Mouse (Mus musculus): ENCODE data around the gene Calr. TPM values are rescaled to one million over a fixed set of nuclear protein-coding genes. Genes with fewer than 3 reads are reported as not detected.
A peak's percentile ranks its signal among the peaks of the same experiment; 100 is the strongest.

Calr gene
- polyA plus RNA-seq, 1 experiment from 2014 or later: 473 TPM

Small RNAs within 50 kb of the gene (microRNA-seq; reads per million reads assigned to microRNA genes)
- 4.2 reads per million, percentile 15 among the genes with 10 or more reads in this experiment for gene Mir7069

Other genes with a start within 250 kb of the Calr start
- gene Ier2, start 184.1 kb downstream of the Calr start, polyA plus RNA-seq (2015; fragmentation: Nextera tagmentation; extraction: Ambion mirVana): 17.3 and 20.3 TPM in 2 replicates
- 27.3 and 27.7 TPM in 2 replicates for gene Trmt1, start 160.6 kb downstream of the Calr start, polyA plus RNA-seq (2015; fragmentation: Nextera tagmentation; extraction: Ambion mirVana)
- 5.4 and 6.3 TPM in 2 replicates for gene Nacc1, start 159.1 kb downstream of the Calr start, polyA plus RNA-seq (2015; fragmentation: Nextera tagmentation; extraction: Ambion mirVana)
- gene Lyl1, start 145.5 kb downstream of the Calr start, polyA plus RNA-seq (2015; fragmentation: Nextera tagmentation; extraction: Ambion mirVana): 43.7 and 45.6 TPM in 2 replicates
- gene G430095P16Rik, start 123.9 kb downstream of the Calr start, polyA plus RNA-seq (2015; fragmentation: Nextera tagmentation; extraction: Ambion mirVana): 7.0 and 7.8 TPM in 2 replicates
- gene Nfix, start 46.6 kb downstream of the Calr start, polyA plus RNA-seq (2015; fragmentation: Nextera tagmentation; extraction: Ambion mirVana): 2.0 and 2.4 TPM in 2 replicates
- 2.5 and 3.0 TPM in 2 replicates for gene Dand5, start 24.1 kb downstream of the Calr start, polyA plus RNA-seq (2015; fragmentation: Nextera tagmentation; extraction: Ambion mirVana)
- gene Gadd45gip1, start 15.4 kb downstream of the Calr start, polyA plus RNA-seq (2015; fragmentation: Nextera tagmentation; extraction: Ambion mirVana): 41.5 and 41.9 TPM in 2 replicates
- gene Rad23a, start 6.3 kb downstream of the Calr start, polyA plus RNA-seq (2015; fragmentation: Nextera tagmentation; extraction: Ambion mirVana): 294 and 307 TPM in 2 replicates
- gene Farsa, start 10.1 kb upstream of the Calr start, polyA plus RNA-seq (2015; fragmentation: Nextera tagmentation; extraction: Ambion mirVana): 52.7 and 53.1 TPM in 2 replicates
- gene Syce2, start 25.2 kb upstream of the Calr start, polyA plus RNA-seq (2015; fragmentation: Nextera tagmentation; extraction: Ambion mirVana): 41.2 and 47.8 TPM in 2 replicates
- gene Gcdh, start 47.0 kb upstream of the Calr start, polyA plus RNA-seq (2015; fragmentation: Nextera tagmentation; extraction: Ambion mirVana): 65.7 and 73.0 TPM in 2 replicates
- 394 and 409 TPM in 2 replicates for gene Klf1, start 55.0 kb upstream of the Calr start, polyA plus RNA-seq (2015; fragmentation: Nextera tagmentation; extraction: Ambion mirVana)
- 12.5 and 13.6 TPM in 2 replicates for gene Dnase2a, start 61.6 kb upstream of the Calr start, polyA plus RNA-seq (2015; fragmentation: Nextera tagmentation; extraction: Ambion mirVana)
- 0.09 and 0.15 TPM in 2 replicates for gene Mast1, start 90.4 kb upstream of the Calr start, polyA plus RNA-seq (2015; fragmentation: Nextera tagmentation; extraction: Ambion mirVana)
- 0.20 and 0.44 TPM in 2 replicates for gene Rtbdn, start 100.1 kb upstream of the Calr start, polyA plus RNA-seq (2015; fragmentation: Nextera tagmentation; extraction: Ambion mirVana)
- 0.45 and 1.4 TPM in 2 replicates for gene Gm49661, start 122.5 kb upstream of the Calr start, polyA plus RNA-seq (2015; fragmentation: Nextera tagmentation; extraction: Ambion mirVana)
- 1,724 and 1,773 TPM in 2 replicates for gene Prdx2, start 122.7 kb upstream of the Calr start, polyA plus RNA-seq (2015; fragmentation: Nextera tagmentation; extraction: Ambion mirVana)
- 91.6 and 98.1 TPM in 2 replicates for gene Rnaseh2a, start 122.8 kb upstream of the Calr start, polyA plus RNA-seq (2015; fragmentation: Nextera tagmentation; extraction: Ambion mirVana)
- gene Junb, start 131.8 kb upstream of the Calr start, polyA plus RNA-seq (2015; fragmentation: Nextera tagmentation; extraction: Ambion mirVana): 10.6 and 16.5 TPM in 2 replicates
- 8.5 and 9.5 TPM in 2 replicates for gene Hook2, start 143.7 kb upstream of the Calr start, polyA plus RNA-seq (2015; fragmentation: Nextera tagmentation; extraction: Ambion mirVana)
- gene Best2, start 167.6 kb upstream of the Calr start, polyA plus RNA-seq (2015; fragmentation: Nextera tagmentation; extraction: Ambion mirVana): not detected in 2 replicates
- 48.6 and 55.8 TPM in 2 replicates for gene Asna1, start 178.3 kb upstream of the Calr start, polyA plus RNA-seq (2015; fragmentation: Nextera tagmentation; extraction: Ambion mirVana)
- gene Trir, start 179.9 kb upstream of the Calr start, polyA plus RNA-seq (2015; fragmentation: Nextera tagmentation; extraction: Ambion mirVana): 49.2 and 50.0 TPM in 2 replicates
- gene Tnpo2, start 190.0 kb upstream of the Calr start, polyA plus RNA-seq (2015; fragmentation: Nextera tagmentation; extraction: Ambion mirVana): 17.7 and 17.8 TPM in 2 replicates
- gene Fbxw9, start 213.1 kb upstream of the Calr start, polyA plus RNA-seq (2015; fragmentation: Nextera tagmentation; extraction: Ambion mirVana): 10.3 and 10.4 TPM in 2 replicates
- not detected in 2 replicates for gene Gm5741, start 221.0 kb upstream of the Calr start, polyA plus RNA-seq (2015; fragmentation: Nextera tagmentation; extraction: Ambion mirVana)
- 23.5 and 25.7 TPM in 2 replicates for gene Dhps, start 224.8 kb upstream of the Calr start, polyA plus RNA-seq (2015; fragmentation: Nextera tagmentation; extraction: Ambion mirVana)
- 56.0 and 58.2 TPM in 2 replicates for gene Wdr83os, start 233.8 kb upstream of the Calr start, polyA plus RNA-seq (2015; fragmentation: Nextera tagmentation; extraction: Ambion mirVana)
- 22.0 and 23.6 TPM in 2 replicates for gene Wdr83, start 234.4 kb upstream of the Calr start, polyA plus RNA-seq (2015; fragmentation: Nextera tagmentation; extraction: Ambion mirVana)
- gene Man2b1, start 236.3 kb upstream of the Calr start, polyA plus RNA-seq (2015; fragmentation: Nextera tagmentation; extraction: Ambion mirVana): 38.7 and 44.4 TPM in 2 replicates